Mouse (Mus musculus): ENCODE results near the gene Trem2. TPM values are rescaled to one million over a fixed set of nuclear protein-coding genes. Genes with fewer than 3 reads are reported as not detected.

The Trem2 gene
- polyA plus RNA-seq, 1 experiment: 5.6 TPM

DNA sequence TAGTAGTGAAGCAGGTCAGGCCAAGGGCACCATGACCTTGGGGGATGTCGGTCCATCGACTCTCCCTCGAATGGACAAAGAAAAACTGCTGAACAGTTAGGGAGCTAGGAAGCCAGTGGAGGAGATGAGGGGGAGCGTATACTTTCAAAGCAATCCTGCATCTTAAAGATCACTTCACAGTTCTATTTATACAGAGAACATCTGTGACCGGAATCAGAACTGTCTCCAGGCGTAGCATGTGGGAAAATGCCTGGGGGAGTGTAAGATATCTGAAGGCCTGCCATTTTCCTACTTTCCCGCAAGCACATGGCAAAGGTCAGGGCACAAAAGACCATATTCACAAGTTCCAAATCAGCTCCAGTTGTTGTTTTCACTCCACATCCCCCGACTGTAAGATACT, 26.8 kb downstream of the Trem2 start:
- DNase-seq (ENCODE audit: low read depth): no peak
- no peak for TF ChIP-seq CTCF (IDR thresholded peaks at IDR 0.05; ENCODE audit: borderline replicate concordance, extremely low read depth, insufficient read depth, insufficient read length)
- TF ChIP-seq POLR2A (IDR thresholded peaks at IDR 0.05; ENCODE audit: borderline replicate concordance, extremely low read depth, insufficient read depth, insufficient read length, poor library complexity, severe bottlenecking): no peak

DNA sequence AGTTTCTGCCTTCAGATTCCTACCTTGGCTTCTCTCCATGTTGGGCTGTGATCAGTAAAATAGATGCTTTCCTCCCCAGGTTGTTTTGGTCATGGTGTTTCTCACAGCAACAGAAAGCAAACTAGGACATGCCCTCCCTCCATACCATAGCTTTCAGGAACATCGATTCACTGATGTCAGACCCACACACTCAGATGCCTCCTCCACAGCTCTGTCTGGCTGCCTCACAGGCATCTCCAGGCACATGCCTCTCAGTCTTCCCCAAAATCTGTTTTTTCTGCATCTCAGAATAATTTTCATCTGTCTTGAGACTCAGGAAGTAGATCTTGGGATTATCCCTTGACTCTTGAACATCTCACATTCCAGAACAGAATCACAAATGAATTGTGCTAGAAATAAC, 29.9 kb downstream of the Trem2 start:
- no peak for DNase-seq (ENCODE audit: low read depth)
- TF ChIP-seq POLR2A (IDR thresholded peaks at IDR 0.05; ENCODE audit: borderline replicate concordance, extremely low read depth, insufficient read depth, insufficient read length, poor library complexity, severe bottlenecking) (no peak), CTCF (IDR thresholded peaks at IDR 0.05; ENCODE audit: borderline replicate concordance, extremely low read depth, insufficient read depth, insufficient read length) (no peak)

DNA sequence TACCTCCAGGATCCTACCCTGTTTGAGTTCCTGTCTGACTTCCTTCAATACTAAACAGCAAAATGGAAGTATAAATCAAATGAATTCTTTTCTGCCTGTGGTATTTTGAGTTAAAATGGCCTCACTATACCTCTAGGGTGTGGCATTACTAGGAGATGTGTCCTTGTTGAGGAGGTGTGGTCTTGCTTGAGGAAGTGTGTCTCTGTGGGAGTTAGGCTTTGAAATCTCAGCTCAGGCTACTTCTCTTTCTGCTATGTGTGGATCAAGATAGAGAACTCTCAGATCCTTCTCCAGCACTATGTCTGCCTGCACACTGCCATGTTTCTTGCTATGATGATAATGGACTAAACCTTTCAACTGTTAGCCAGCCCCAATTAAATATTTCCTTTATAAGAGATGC, 32.8 kb downstream of the Trem2 start:
- TF ChIP-seq CTCF (IDR thresholded peaks at IDR 0.05; ENCODE audit: borderline replicate concordance, extremely low read depth, insufficient read depth, insufficient read length) (no peak), POLR2A (IDR thresholded peaks at IDR 0.05; ENCODE audit: borderline replicate concordance, extremely low read depth, insufficient read depth, insufficient read length, poor library complexity, severe bottlenecking) (no peak)
- DNase-seq (ENCODE audit: low read depth): no peak

DNA sequence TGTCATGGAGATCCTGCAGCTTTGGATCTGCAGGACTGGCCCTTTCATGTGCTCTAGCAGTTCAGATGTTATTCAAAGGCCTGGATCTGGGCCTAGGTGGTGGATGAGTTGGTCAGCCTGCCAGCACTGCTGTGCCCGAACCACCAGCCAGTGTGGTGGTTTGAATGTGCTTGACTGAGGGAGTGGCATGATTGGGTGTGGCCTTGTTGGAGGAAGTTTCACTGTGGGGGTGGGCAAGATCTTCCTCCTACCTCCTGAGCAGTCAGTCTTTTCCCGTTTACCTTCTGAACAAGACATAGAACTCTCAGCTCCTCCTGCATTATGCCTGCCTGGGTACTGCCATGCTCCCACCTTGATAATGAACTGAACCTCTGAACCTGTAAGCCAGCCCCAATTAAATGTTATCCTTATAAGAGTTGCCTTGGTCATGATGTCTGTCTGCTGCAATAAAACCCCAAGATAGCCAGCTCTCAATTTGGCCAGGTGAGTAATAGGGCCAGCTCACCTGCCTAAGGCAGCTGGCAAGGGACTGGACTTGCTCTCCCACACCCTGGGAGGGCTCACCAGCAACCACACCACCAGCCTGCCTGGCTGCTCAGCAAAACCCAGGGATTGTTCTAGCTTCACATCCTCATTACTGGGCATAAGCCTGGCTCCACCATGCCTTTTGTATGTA, 39.7 kb downstream of the Trem2 start:
- TF ChIP-seq CTCF (IDR thresholded peaks at IDR 0.05; ENCODE audit: borderline replicate concordance, extremely low read depth, insufficient read depth, insufficient read length) (no peak), POLR2A (IDR thresholded peaks at IDR 0.05; ENCODE audit: borderline replicate concordance, extremely low read depth, insufficient read depth, insufficient read length, poor library complexity, severe bottlenecking) (no peak)
- DNase-seq (ENCODE audit: low read depth): no peak

DNA sequence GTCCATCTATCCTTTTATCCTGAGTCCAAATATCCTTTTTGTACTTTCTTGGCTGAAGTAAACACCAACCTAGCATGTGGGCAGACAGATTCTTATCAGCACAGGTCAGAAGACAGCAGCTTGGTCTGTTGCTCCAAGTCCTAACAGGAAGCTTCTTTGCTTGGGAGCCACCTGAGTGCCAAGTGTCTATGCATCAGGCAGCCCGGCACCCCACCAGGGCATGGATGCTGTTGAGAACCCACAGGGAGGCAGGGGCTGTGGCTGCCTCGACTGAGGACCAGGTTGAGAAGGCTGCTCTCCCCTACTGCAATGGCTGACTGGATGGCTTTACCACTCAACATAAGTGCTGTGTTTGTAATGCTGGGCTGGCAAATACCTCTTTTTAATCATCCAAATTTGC, 42.5 kb downstream of the Trem2 start:
- TF ChIP-seq POLR2A (IDR thresholded peaks at IDR 0.05; ENCODE audit: borderline replicate concordance, extremely low read depth, insufficient read depth, insufficient read length, poor library complexity, severe bottlenecking) (no peak), CTCF (IDR thresholded peaks at IDR 0.05; ENCODE audit: borderline replicate concordance, extremely low read depth, insufficient read depth, insufficient read length) (no peak)
- no peak for DNase-seq (ENCODE audit: low read depth)

DNA sequence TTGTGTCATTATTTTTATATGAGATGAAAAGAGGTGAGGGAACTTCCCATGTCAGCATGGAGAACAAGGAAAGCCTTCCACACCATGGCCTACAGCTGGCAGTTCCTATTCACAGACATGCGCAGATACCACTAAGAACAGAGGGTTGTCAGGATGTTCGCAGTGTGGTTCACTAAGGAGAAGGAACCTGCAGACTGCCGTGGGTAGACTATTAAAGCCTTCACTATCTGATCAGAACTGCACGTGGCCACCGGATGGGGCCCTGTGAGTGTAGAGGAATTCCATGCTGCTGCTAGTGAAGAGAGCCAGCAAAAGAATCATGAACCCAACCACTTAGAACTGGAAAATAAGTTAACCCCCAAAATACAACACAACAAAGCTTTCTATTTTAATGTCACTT, 43.2 kb downstream of the Trem2 start:
- TF ChIP-seq CTCF (IDR thresholded peaks at IDR 0.05; ENCODE audit: borderline replicate concordance, extremely low read depth, insufficient read depth, insufficient read length): no peak
- TF ChIP-seq POLR2A (IDR thresholded peaks at IDR 0.05; ENCODE audit: borderline replicate concordance, extremely low read depth, insufficient read depth, insufficient read length, poor library complexity, severe bottlenecking): no peak
- no peak for DNase-seq (ENCODE audit: low read depth)

DNA sequence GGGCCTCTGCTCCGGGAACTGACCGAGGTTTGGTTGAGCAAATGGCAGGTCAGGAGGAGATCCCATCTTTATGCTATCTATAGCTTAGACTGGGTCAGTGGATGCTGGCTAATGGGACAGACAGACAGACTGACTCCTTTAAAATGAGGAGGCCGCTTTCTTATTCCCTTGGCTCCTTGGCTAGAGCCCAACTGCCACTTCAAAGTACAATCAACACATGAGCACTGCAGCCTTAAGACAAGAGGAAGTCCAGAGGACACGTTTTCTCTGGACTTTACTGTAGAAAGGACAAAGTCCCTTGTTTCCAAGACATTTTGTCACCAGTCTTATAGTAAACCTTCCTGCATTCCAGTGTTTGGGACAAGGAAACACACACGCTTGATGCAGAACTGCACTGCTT, 45.2 kb downstream of the Trem2 start:
- DNase-seq (ENCODE audit: low read depth): no peak
- TF ChIP-seq CTCF (IDR thresholded peaks at IDR 0.05; ENCODE audit: borderline replicate concordance, extremely low read depth, insufficient read depth, insufficient read length) (no peak), POLR2A (IDR thresholded peaks at IDR 0.05; ENCODE audit: borderline replicate concordance, extremely low read depth, insufficient read depth, insufficient read length, poor library complexity, severe bottlenecking) (no peak)

DNA sequence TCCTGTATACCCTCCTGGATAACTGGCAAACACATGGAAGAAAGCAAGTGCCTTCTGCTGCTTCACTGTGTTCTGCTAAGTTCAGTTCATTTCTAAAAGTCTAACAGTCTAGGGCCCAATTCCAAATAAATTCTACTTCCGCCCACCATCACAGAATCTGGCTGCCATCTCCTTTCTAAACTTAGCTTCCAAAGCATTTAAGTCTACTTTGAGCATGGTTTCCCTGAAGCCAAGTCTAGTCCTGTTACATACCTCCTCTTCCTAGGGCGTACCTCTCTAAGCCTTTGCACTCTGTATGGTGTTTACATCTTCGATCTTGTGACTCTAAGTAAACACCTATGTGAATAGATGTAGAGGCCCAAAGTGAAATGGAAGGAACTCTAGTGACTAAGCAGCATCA, 46.4 kb downstream of the Trem2 start:
- no peak for DNase-seq (ENCODE audit: low read depth)
- TF ChIP-seq POLR2A (IDR thresholded peaks at IDR 0.05; ENCODE audit: borderline replicate concordance, extremely low read depth, insufficient read depth, insufficient read length, poor library complexity, severe bottlenecking): no peak
- TF ChIP-seq CTCF (IDR thresholded peaks at IDR 0.05; ENCODE audit: borderline replicate concordance, extremely low read depth, insufficient read depth, insufficient read length): no peak

DNA sequence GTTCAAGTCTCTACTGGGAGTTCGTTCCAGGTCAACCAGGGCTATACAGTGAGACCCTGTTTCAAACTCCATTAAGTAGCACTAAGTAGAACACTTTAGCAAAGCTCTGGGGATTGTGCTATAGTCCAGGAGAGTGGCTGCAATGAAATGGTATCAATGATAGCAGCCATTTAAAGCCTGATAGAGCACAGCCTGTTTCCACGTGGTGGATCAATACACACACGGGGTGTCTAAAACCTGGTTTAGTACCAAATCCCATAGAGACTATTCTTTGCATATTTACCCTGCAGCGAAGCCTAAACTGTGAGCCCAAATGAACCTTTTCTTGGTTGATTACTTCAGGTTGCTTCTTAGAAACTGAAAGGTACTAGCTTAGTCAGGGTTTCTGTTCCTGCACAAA, 55.5 kb downstream of the Trem2 start:
- no peak for TF ChIP-seq POLR2A (IDR thresholded peaks at IDR 0.05; ENCODE audit: borderline replicate concordance, extremely low read depth, insufficient read depth, insufficient read length, poor library complexity, severe bottlenecking)
- TF ChIP-seq CTCF (IDR thresholded peaks at IDR 0.05; ENCODE audit: borderline replicate concordance, extremely low read depth, insufficient read depth, insufficient read length): no peak
- DNase-seq (ENCODE audit: low read depth): no peak

DNA sequence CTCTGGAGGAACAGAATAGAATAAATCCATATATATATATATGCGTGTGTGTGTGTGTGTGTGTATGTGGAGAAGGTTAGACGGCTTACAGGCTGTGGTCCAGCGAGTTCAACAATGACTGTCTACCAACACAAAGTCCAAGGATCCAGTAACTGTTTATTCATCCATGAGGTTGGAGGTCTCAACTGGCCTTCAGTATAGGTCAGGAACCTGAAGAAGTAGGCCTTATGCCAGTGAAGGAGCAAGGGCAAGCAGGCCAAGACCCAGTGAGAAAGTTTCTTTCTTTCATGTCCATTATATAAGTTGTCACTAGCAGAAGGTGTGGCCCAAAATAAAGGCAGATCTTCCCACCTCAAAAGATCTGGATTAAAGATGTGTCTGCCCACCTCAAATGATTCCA, 56.5 kb downstream of the Trem2 start:
- no peak for DNase-seq (ENCODE audit: low read depth)
- no peak for TF ChIP-seq POLR2A (IDR thresholded peaks at IDR 0.05; ENCODE audit: borderline replicate concordance, extremely low read depth, insufficient read depth, insufficient read length, poor library complexity, severe bottlenecking)
- TF ChIP-seq CTCF (IDR thresholded peaks at IDR 0.05; ENCODE audit: borderline replicate concordance, extremely low read depth, insufficient read depth, insufficient read length): no peak

Other genes starting within 250 kb of the Trem2 start
- gene 9830107B12Rik, start 200.1 kb upstream of the Trem2 start, polyA plus RNA-seq (2012; rRNA removed): not detected in 2 replicates
- gene A530064D06Rik, start 179.1 kb upstream of the Trem2 start, polyA plus RNA-seq (2012; rRNA removed): 0.05 and 0.16 TPM in 2 replicates
- not detected in 2 replicates for gene Trem1, start 113.6 kb upstream of the Trem2 start, polyA plus RNA-seq (2012; rRNA removed)
- gene Trem3, start 98.6 kb upstream of the Trem2 start, polyA plus RNA-seq (2012; rRNA removed): 0.08 TPM in 1 of 2 replicates, not detected in the other
- gene Treml4, start 82.1 kb upstream of the Trem2 start, polyA plus RNA-seq (2012; rRNA removed): 0.05 TPM in 1 of 2 replicates, not detected in the other
- gene Treml2, start 46.9 kb upstream of the Trem2 start, polyA plus RNA-seq (2012; rRNA removed): 0.19 and 0.42 TPM in 2 replicates
- gene B430306N03Rik, start 30.3 kb upstream of the Trem2 start, polyA plus RNA-seq (2012; rRNA removed): 0.06 and 0.26 TPM in 2 replicates
- 0.50 and 1.0 TPM in 2 replicates for gene Treml1, start 13.5 kb downstream of the Trem2 start, polyA plus RNA-seq (2012; rRNA removed)
- 99.1 and 121 TPM in 2 replicates for gene Nfya, start 63.5 kb downstream of the Trem2 start, polyA plus RNA-seq (2012; rRNA removed)
- 24.1 and 32.8 TPM in 2 replicates for gene Oard1, start 63.6 kb downstream of the Trem2 start, polyA plus RNA-seq (2012; rRNA removed)
- 0.26 and 0.36 TPM in 2 replicates for gene Apobec2, start 86.5 kb downstream of the Trem2 start, polyA plus RNA-seq (2012; rRNA removed)
- gene Tspo2, start 105.1 kb downstream of the Trem2 start, polyA plus RNA-seq (2012; rRNA removed): 6.5 and 8.2 TPM in 2 replicates
- 0.14 TPM in 2 replicates for gene Unc5cl, start 108.5 kb downstream of the Trem2 start, polyA plus RNA-seq (2012; rRNA removed)

All from brain, embryonic 14.5 days (tissue).